Mouse (Mus musculus): Measurements from ENCODE around the gene Mylpf.
A peak's percentile ranks its signal among the peaks of the same experiment; 100 is the strongest.

Mylpf gene

GRCm38 (mm10) chr7:127207374-127208294, 1.1 kb upstream of the Mylpf start:
- DNase-seq, result peak; percentile 32

- no peak for DNase-seq
Measured at GRCm38 (mm10) chr7:127208295-127208552, 466 bp upstream of the Mylpf start, which contains the start of gene Tbc1d10b. TSS of gene Tbc1d10b (minus strand) at chr7:127208468.

GRCm38 (mm10) chr7:127209851-127210250, 1.2 kb downstream of the Mylpf start:
- DNase-seq, result no peak

GRCm38 (mm10) chr7:127210266-127210665, 1.6 kb downstream of the Mylpf start:
- DNase-seq, result no peak

- DNase-seq, result no peak
Measured at GRCm38 (mm10) chr7:127211014-127211745, 2.5 kb downstream of the Mylpf start.

- no peak for DNase-seq
Measured at GRCm38 (mm10) chr7:127212432-127213250, 4.0 kb downstream of the Mylpf start.

GRCm38 (mm10) chr7:127213485-127213884, 4.8 kb downstream of the Mylpf start:
- no peak for DNase-seq

GRCm38 (mm10) chr7:127213930-127214329, 5.2 kb downstream of the Mylpf start:
- DNase-seq, result no peak

- no peak for DNase-seq
Measured at GRCm38 (mm10) chr7:127214521-127214920, 5.8 kb downstream of the Mylpf start.

- DNase-seq, result no peak
Measured at GRCm38 (mm10) chr7:127214981-127215871, 6.5 kb downstream of the Mylpf start.

GRCm38 (mm10) chr7:127216307-127216706, 7.6 kb downstream of the Mylpf start:
- DNase-seq, result no peak

GRCm38 (mm10) chr7:127217475-127217874, 8.8 kb downstream of the Mylpf start:
- no peak for DNase-seq

- no peak for DNase-seq
Measured at GRCm38 (mm10) chr7:127217901-127218642, 9.4 kb downstream of the Mylpf start.

GRCm38 (mm10) chr7:127218670-127219069, 10.0 kb downstream of the Mylpf start:
- DNase-seq, result no peak

GRCm38 (mm10) chr7:127220440-127220839, 11.8 kb downstream of the Mylpf start:
- DNase-seq, result no peak

GRCm38 (mm10) chr7:127223106-127223505, 14.4 kb downstream of the Mylpf start:
- no peak for DNase-seq

GRCm38 (mm10) chr7:127223515-127224478, 15.1 kb downstream of the Mylpf start:
- no peak for DNase-seq

- no peak for DNase-seq
Measured at GRCm38 (mm10) chr7:127224616-127225015, 15.9 kb downstream of the Mylpf start.

GRCm38 (mm10) chr7:127225147-127225995, 16.7 kb downstream of the Mylpf start:
- DNase-seq, result no peak
